Mouse (Mus musculus) testis, postnatal 10 days (tissue): ENCODE data around the gene Bcl2l13.
"Not testable (repeated sequence)": the region's sequence is repeated elsewhere in the genome, so short reads cannot be mapped to it uniquely, and the experiment has no call there.

Experiments used
- DNase-seq: peaks from one replicate; pipeline ENCODE4 v3.0.0; 2021; ENCODE audit warnings: low spot score

Bcl2l13 gene

DNA sequence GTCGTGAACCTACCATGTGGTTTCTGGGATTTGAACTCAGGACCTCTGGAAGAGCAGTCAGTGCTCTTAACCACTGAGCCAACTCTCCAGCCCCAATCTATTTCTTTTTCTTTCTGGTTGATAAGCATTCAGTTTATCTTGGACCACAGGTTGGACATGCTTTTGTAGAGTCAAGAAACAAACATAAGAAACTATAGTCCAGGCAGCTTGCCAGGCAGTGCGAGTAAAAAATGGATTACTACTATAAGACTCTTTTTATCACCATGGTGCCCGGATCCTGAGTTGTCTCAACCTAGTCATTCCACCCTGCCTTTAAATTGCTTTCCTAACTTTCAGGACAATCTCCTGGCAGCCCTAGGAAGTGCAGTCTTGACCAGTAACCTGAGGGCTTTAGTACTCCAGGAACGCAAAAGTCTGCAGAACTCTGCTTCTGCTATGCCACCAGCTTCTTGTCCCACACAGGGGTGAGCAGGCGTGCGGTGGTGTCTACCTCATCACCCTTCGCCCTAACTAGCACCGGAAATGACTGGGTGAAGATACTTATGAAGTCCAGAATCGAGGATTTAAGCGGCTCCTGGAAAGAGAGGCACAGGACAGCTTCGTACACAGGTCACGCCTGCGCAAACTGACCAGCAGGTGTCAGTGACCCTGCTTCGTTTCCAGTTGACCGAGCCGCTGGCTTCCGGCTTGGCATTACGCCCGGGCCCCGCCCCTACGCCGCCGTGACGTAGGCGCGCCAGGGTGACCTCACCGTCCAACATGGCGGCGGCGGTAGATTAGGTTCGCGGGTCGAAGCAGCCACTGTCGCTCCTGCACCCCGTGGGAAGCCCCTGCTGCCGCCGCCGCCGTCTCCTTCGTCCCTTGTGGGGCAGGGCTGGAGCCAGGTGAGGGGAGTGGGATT lies at the start of gene Bcl2l13:
Gene Bcl2l13 (plus strand): TSS at position 739 of the 901 bp plus-strand sequence.
- DNase-seq, result peak; percentile 99

- DNase-seq, result no peak
Measured at GRCm38 (mm10) chr6:120788068-120788607, 47.9 kb upstream of the Bcl2l13 start.

DNA sequence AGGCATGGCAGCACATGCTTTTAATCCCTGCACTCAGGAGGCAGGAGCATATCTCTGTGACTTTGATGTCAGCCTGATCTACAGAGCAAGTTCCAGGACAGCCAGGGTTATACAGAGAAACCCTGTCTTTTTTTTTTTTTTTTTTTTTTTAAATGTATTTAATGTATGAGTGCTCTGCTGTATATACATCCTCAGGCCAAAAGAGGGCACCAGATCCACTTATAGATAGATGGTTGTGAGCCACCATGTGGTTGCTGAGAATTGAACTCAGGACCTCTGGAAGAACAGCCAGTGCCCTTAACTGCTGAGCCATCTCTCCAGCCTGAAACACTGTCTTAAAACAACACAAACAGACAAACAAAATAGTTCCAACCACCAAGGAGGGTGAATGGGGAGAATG lies 47.1 kb upstream of the Bcl2l13 start:
- no peak for DNase-seq

GRCm38 (mm10) chr6:120790153-120790552 lies 45.9 kb upstream of the Bcl2l13 start:
- DNase-seq, result no peak

GRCm38 (mm10) chr6:120790717-120791116 lies 45.3 kb upstream of the Bcl2l13 start:
- DNase-seq, result no peak

DNA sequence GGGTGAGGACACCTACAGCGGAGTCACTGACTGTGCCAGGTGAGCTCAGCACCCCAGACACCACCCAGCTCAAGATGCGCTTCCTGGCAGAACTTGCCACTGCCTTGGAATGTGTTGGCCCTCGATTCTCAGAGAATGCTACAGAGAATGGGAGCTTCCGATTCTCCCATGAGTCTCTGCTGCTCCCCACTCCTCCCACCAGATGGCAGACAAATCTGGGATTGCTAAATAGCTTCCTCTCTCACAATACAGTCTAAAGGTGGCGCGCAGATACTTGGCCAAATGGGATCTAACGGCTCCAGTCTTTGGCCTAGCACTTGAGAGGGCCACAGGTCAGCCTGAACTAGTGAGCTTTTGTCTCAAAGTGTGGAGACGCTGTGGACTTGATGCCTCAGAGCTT lies 43.1 kb upstream of the Bcl2l13 start:
- no peak for DNase-seq

DNA sequence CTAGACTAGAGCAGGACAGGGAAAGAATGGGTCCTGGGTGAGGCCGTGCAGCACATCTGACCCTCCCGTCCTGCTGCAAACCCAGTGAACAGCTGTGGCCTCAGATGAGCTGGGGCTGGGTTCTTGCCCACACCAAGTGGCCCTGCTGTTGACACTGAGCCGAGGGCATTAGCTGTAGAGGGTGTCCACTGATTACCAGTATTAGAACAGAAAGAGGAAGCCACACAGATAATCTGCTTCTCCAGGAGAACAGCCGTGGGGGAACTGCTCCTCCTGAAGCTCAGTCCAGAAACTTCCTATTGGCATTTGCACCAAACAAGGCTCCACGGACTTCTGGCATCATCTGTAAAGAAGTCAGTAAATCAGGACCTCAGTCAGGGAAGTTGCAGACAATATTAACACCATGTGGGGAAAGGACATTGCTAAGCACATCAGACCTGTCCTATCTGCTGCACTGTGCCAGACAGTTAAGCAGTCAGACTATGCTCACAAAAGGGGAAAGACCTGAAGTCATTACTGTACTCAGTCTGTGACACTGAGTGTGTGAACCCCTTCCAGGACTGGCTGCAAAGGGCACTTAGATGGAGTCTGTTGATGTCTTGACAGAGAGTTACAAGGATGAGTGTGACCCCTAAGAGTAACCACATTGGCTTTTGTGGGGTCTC lies 40.5 kb upstream of the Bcl2l13 start:
- no peak for DNase-seq

DNA sequence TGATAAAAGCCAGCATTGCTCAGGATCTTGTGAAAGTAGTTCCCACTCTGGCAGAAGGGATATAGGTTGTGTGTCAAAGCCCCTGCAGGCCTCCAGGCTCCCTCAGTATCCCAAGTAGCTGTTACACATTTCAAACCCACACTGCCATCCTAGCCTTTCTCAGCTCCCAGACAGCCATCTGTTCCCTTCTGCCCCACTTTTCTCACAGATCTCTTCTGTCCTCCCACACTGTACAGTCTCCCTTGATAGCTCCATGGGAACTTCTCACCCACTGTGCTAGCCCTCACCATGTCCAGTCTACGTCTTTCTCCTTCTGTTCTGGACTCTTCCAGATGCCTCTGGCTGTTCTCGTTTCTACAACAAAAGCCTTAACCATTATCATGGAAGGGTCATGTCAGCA lies 39.9 kb upstream of the Bcl2l13 start:
- no peak for DNase-seq

- DNase-seq, result no peak
Measured at GRCm38 (mm10) chr6:120798019-120798418, 38.0 kb upstream of the Bcl2l13 start.

DNA sequence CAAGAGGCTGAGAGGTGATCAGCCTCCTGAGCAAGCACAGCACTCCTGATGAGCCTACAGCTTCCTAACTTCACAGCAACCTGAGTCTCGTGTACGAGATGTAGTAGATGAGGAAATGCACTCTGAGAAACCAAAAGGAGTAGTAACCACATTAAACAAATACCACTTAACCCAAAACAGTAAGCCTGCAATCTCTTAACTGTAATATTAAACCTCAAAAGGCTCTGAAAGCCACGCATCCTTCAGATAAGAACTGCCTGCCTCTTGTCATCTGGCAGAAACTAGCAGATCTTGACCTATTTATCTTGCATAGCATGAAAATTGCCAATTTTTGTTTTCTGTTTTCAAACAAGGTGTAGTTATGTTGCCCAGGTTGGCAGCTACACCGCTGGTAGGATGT lies 37.1 kb upstream of the Bcl2l13 start:
- DNase-seq, result no peak

DNA sequence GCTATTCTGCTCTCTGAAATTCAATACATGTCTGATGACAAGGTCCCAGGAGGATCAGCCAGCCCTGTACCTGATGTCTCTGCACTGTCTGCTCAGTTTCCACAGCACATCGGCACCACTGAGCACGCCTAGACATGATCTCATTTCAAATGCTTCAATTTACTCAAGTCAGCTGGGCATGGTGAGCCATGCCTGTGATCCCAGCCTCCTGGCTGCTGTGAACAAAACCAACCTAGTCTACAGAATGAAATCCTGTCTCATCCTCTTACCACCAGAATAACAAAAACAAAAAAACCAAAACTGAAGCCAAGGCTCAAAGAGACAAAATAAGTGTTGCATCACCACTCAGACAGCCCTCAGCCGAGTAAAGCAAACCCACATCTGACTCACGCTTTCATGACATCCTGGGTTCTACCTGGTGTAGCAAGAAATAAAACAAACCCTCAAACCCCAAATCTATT lies 36.4 kb upstream of the Bcl2l13 start:
- DNase-seq, result no peak

DNA sequence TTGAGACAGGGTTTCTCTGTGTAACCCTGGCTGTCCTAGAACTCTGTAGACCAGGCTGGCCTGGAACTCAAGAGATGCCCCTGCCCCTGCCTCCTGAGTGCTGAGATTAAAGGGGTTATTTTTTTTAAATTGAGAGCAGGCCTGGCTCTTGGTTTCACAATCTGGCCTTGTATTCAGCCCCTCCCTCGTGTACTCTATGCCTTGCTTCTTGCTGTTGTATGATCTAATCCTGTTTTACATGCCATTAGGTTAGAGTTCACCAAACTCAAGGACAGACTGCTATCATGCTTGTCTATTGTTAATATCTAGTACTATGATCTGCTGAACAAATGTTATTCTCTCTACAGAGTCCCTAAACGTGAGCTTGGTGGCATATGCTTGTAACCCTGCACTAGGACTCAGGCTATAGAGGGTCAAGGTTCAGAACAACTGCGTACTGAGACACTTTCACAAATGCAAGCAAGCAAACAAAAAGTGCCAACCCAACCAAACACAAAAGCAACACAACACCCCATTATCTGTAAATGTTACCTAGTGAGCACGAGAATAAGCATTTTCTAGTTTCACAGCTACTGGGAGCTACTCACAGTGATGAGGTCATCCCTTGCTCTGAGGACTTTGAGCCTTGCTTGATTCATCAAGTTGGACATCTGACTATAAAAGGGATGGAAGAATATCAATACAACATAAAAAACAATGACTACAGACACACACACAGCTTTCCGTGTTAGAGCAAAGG lies 28.8 kb upstream of the Bcl2l13 start:
- DNase-seq, result no peak

GRCm38 (mm10) chr6:120807738-120808081 lies 28.3 kb upstream of the Bcl2l13 start:
- no peak for DNase-seq

DNA sequence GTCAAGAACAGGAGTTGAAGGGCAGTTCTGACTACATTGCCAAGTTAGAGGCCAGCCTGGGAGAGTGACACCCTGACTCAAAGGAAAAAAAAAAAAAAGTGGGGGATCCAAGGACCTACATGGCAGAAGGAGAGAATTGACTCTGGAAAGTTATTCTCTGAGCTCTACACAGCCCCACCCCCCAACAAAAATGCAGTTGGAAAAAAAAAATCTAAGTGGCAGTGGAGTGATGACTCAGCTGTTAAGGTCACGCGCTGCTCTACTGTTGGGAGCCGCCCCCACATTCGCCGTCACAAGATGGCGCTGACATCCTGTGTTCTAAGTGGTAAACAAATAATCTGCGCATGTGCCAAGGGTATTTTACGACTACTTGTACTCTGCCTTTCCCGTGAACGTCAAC lies 24.0 kb upstream of the Bcl2l13 start:
- not testable (repeated sequence) for DNase-seq

DNA sequence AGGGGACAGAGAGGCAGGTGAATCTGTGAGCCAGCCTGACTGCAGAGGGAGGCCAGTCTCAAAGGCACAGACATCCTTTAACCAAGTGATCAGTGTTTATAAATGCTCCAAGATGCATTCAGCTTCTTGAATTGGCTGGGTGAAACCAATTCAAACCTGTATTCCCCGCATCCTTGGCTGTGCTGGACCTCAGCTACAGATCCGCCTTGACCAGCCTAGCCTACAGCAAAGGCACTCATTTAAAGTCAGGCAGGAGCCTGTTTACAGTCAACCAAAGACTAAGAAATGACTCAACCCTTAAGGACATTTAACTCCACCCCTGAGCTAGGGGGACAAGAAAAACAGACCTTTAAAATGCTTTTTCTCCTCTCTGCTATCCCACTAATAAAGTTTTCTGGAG lies 16.7 kb upstream of the Bcl2l13 start:
- no peak for DNase-seq

DNA sequence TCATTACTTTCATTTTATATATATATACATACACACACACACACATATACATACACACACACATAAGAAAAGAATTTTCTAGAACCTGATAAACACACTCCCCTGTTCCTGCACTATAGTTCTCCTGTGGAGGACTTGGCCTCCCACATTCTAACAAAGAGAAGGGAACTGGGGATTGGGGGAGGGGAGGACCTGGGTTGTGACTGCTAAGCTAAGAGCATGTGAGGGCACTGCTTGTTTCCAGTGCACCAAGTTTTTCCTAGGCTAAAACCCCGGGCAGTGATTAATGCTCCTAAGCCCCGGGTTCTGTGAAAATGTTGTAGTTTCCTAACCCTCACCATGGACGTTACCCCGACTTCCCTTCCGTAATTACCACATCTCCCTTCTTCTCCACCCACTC lies 15.9 kb upstream of the Bcl2l13 start:
- no peak for DNase-seq

- no peak for DNase-seq
Measured at GRCm38 (mm10) chr6:120820941-120821340, 15.1 kb upstream of the Bcl2l13 start.

- no peak for DNase-seq
Measured at GRCm38 (mm10) chr6:120821715-120822114, 14.3 kb upstream of the Bcl2l13 start.

DNA sequence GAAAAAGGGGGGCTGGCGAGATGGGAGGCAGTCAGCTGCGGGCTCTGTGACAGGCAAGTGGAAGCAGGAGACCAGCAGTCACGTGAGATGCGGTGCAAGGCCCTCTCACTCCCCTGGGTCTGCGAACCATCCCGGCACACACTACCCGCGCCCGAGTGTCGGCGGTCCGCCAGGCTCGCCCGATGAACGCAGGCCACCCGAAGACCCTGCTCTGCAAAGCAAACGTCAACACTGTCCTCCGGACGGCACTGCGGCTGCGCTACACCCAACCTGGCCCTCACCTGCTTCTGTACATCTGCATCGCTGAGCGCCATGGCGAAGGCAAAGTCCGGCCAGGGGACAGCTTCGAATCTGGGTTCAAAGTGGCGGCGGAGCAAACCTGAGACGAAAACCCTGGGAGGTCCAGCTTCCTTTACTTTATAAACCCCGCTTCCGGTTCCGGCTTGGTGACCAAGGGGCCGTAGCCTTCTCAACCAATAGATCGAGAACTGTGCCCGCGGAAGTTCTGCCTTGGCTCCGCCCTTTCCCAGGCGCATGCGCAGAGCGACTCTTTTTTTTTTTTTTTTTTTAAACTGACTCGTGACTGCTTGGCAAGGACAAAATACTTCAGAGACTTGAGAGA lies 13.6 kb upstream of the Bcl2l13 start, which contains the start of gene Atp6v1e1:
Gene Atp6v1e1 (minus strand): TSS at position 487 of the 622 bp plus-strand sequence.
- DNase-seq, result peak; percentile 91

DNA sequence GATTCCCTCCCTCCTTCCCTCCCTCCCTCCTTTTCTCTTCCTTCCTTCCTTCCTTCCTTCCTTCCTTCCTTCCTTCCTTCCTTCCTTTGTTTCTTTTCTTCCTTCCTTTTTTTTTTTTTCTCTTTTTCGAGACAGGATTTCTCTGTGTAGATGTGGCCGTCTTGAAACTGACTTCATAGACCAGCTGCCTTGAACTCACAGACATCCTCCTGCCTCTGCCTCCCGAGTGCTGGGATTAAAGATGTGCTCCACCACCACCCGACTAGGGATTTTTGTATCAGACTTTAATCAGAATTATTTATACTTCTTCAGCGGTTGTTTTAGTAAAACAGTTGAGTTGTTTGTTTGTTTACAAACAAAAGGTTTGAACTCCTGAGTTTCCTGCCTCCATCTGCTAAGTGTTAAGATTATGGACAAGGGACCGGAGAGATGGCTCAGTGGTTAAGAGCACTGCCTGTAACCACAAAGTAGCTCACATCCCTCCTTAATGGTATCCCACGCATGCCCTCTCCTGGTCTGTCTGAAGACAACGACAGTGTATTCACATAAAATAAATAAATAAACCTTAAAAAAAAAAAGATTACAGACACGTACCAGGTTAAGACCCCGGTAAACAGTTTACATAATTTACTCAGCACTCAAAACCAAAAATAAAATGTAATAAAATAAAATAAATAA lies 12.9 kb upstream of the Bcl2l13 start:
- peak; percentile 49 for DNase-seq

DNA sequence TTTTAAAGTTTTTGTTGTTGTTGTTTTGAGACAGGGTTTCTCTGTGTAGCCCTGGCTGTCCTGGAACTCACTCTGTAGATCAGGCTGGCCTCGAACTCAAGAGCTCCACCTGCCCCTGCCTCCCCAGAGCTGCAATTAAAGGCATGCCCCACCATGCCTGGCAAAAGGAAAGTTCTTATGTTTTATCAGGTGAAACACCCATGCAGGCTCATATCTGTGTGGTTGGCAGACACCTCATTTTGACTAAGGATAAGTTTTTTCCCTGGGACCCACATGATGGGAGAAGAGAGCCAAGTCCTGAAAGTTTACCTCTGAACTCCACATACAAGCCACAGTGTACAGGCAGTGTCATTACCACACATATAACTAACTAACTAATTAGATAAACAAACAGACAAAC lies 6.0 kb upstream of the Bcl2l13 start:
- no peak for DNase-seq
